Mouse (Mus musculus) granulocyte monocyte progenitor cell, adult 5-6 weeks (primary cell): Measurements from ENCODE around the gene Ttll10. TPM values are rescaled to one million over a fixed set of nuclear protein-coding genes. Genes with fewer than 3 reads are reported as not detected.

Source experiments
- total RNA-seq, 2 experiments: library from RNA; stranded (forward) in 1 of 2; stranded (reverse) in 1 of 2; fragments of 200-712, 200-1000 nt in 1 of 2; fragments of >200 nt in 1 of 2; fragmentation: Nextera tagmentation in 1 of 2; gene quantifications; 2 replicates each; pipeline ENCODE4 v1.2.3; 2014 to 2017

Ttll10 gene
- total RNA-seq, 2 experiments from 2014 or later = not detected

Other genes starting within 250 kb of the Ttll10 start
- gene Ccnl2, start 246.9 kb downstream of the Ttll10 start, total RNA-seq (2014; fragmentation: Nextera tagmentation) = 94.6 and 104 TPM in 2 replicates
- gene Ccnl2, start 246.9 kb downstream of the Ttll10 start, total RNA-seq (2017) = 75.5 and 84.0 TPM in 2 replicates
- gene Aurkaip1, start 228.1 kb downstream of the Ttll10 start, total RNA-seq (2014; fragmentation: Nextera tagmentation) = 130 and 149 TPM in 2 replicates
- gene Aurkaip1, start 228.1 kb downstream of the Ttll10 start, total RNA-seq (2017) = 101 and 159 TPM in 2 replicates
- gene Mxra8, start 219.7 kb downstream of the Ttll10 start, total RNA-seq (2014; fragmentation: Nextera tagmentation) = 0.39 TPM in 1 of 2 replicates, not detected in the other
- gene Mxra8, start 219.7 kb downstream of the Ttll10 start, total RNA-seq (2017) = not detected in 2 replicates
- gene Dvl1, start 212.0 kb downstream of the Ttll10 start, total RNA-seq (2014; fragmentation: Nextera tagmentation) = 10.1 and 20.3 TPM in 2 replicates
- gene Dvl1, start 212.0 kb downstream of the Ttll10 start, total RNA-seq (2017) = 12.4 and 21.6 TPM in 2 replicates
- gene Tas1r3, start 196.1 kb downstream of the Ttll10 start, total RNA-seq (2014; fragmentation: Nextera tagmentation) = 1.5 TPM in 1 of 2 replicates, not detected in the other
- 0.30 and 0.93 TPM in 2 replicates for gene Tas1r3, start 196.1 kb downstream of the Ttll10 start, total RNA-seq (2017)
- 9.4 and 16.7 TPM in 2 replicates for gene Cptp, start 190.0 kb downstream of the Ttll10 start, total RNA-seq (2014; fragmentation: Nextera tagmentation)
- gene Cptp, start 190.0 kb downstream of the Ttll10 start, total RNA-seq (2017) = 7.0 and 7.8 TPM in 2 replicates
- 49.0 and 64.7 TPM in 2 replicates for gene Ints11, start 189.9 kb downstream of the Ttll10 start, total RNA-seq (2014; fragmentation: Nextera tagmentation)
- 34.7 and 37.9 TPM in 2 replicates for gene Ints11, start 189.9 kb downstream of the Ttll10 start, total RNA-seq (2017)
- gene Pusl1, start 167.6 kb downstream of the Ttll10 start, total RNA-seq (2014; fragmentation: Nextera tagmentation) = 21.2 and 29.3 TPM in 2 replicates
- gene Pusl1, start 167.6 kb downstream of the Ttll10 start, total RNA-seq (2017) = 41.8 and 48.6 TPM in 2 replicates
- gene Acap3, start 167.6 kb downstream of the Ttll10 start, total RNA-seq (2014; fragmentation: Nextera tagmentation) = 10.7 and 23.1 TPM in 2 replicates
- 6.0 and 6.1 TPM in 2 replicates for gene Acap3, start 167.6 kb downstream of the Ttll10 start, total RNA-seq (2017)
- 68.8 and 78.6 TPM in 2 replicates for gene Ube2j2, start 115.6 kb downstream of the Ttll10 start, total RNA-seq (2014; fragmentation: Nextera tagmentation)
- 81.6 and 84.8 TPM in 2 replicates for gene Ube2j2, start 115.6 kb downstream of the Ttll10 start, total RNA-seq (2017)
- gene C1qtnf12, start 97.1 kb downstream of the Ttll10 start, total RNA-seq (2014; fragmentation: Nextera tagmentation) = 15.4 and 32.2 TPM in 2 replicates
- gene C1qtnf12, start 97.1 kb downstream of the Ttll10 start, total RNA-seq (2017) = 10.6 and 11.0 TPM in 2 replicates
- gene B3galt6, start 66.8 kb downstream of the Ttll10 start, total RNA-seq (2014; fragmentation: Nextera tagmentation) = 6.4 and 6.6 TPM in 2 replicates
- 10.3 and 10.7 TPM in 2 replicates for gene B3galt6, start 66.8 kb downstream of the Ttll10 start, total RNA-seq (2017)
- 62.0 and 73.4 TPM in 2 replicates for gene Sdf4, start 66.5 kb downstream of the Ttll10 start, total RNA-seq (2014; fragmentation: Nextera tagmentation)
- gene Sdf4, start 66.5 kb downstream of the Ttll10 start, total RNA-seq (2017) = 174 and 182 TPM in 2 replicates
- 2.2 TPM in 1 of 2 replicates, not detected in the other for gene Tnfrsf4, start 45.6 kb downstream of the Ttll10 start, total RNA-seq (2014; fragmentation: Nextera tagmentation)
- gene Tnfrsf4, start 45.6 kb downstream of the Ttll10 start, total RNA-seq (2017) = 1.1 TPM in 1 of 2 replicates, not detected in the other
- 0.99 and 4.6 TPM in 2 replicates for gene Tnfrsf18, start 33.2 kb downstream of the Ttll10 start, total RNA-seq (2014; fragmentation: Nextera tagmentation)
- 1.9 and 4.6 TPM in 2 replicates for gene Tnfrsf18, start 33.2 kb downstream of the Ttll10 start, total RNA-seq (2017)
- gene 9430015G10Rik, start 50.6 kb upstream of the Ttll10 start, total RNA-seq (2014; fragmentation: Nextera tagmentation) = 32.2 and 43.0 TPM in 2 replicates
- 24.7 and 32.8 TPM in 2 replicates for gene 9430015G10Rik, start 50.6 kb upstream of the Ttll10 start, total RNA-seq (2017)
- not detected in 2 replicates for gene Rnf223, start 71.1 kb upstream of the Ttll10 start, total RNA-seq (2014; fragmentation: Nextera tagmentation)
- 0.17 TPM in 1 of 2 replicates, not detected in the other for gene Rnf223, start 71.1 kb upstream of the Ttll10 start, total RNA-seq (2017)
- gene Agrn, start 138.1 kb upstream of the Ttll10 start, total RNA-seq (2014; fragmentation: Nextera tagmentation) = 1.1 and 8.9 TPM in 2 replicates
- 1.2 and 2.1 TPM in 2 replicates for gene Agrn, start 138.1 kb upstream of the Ttll10 start, total RNA-seq (2017)
- 4.6 and 11.1 TPM in 2 replicates for gene Isg15, start 141.4 kb upstream of the Ttll10 start, total RNA-seq (2014; fragmentation: Nextera tagmentation)
- gene Isg15, start 141.4 kb upstream of the Ttll10 start, total RNA-seq (2017) = 1.2 TPM in 1 of 2 replicates, not detected in the other
- gene AW011738, start 143.9 kb upstream of the Ttll10 start, total RNA-seq (2014; fragmentation: Nextera tagmentation) = 1.5 and 2.1 TPM in 2 replicates
- gene AW011738, start 143.9 kb upstream of the Ttll10 start, total RNA-seq (2017) = 0.26 and 0.43 TPM in 2 replicates
- not detected in 2 replicates for gene Perm1, start 156.5 kb upstream of the Ttll10 start, total RNA-seq (2014; fragmentation: Nextera tagmentation)
- gene Perm1, start 156.5 kb upstream of the Ttll10 start, total RNA-seq (2017) = 0.05 TPM in 1 of 2 replicates, not detected in the other
- gene Plekhn1, start 175.4 kb upstream of the Ttll10 start, total RNA-seq (2014; fragmentation: Nextera tagmentation) = 24.3 and 36.5 TPM in 2 replicates
- 12.2 and 13.4 TPM in 2 replicates for gene Plekhn1, start 175.4 kb upstream of the Ttll10 start, total RNA-seq (2017)
- gene Noc2l, start 176.6 kb upstream of the Ttll10 start, total RNA-seq (2014; fragmentation: Nextera tagmentation) = 97.3 and 108 TPM in 2 replicates
- gene Noc2l, start 176.6 kb upstream of the Ttll10 start, total RNA-seq (2017) = 116 and 135 TPM in 2 replicates
- not detected in 2 replicates for gene Samd11, start 196.2 kb upstream of the Ttll10 start, total RNA-seq (2014; fragmentation: Nextera tagmentation)
- 0.15 and 0.60 TPM in 2 replicates for gene Samd11, start 196.2 kb upstream of the Ttll10 start, total RNA-seq (2017)